Mouse (Mus musculus): ENCODE results near the gene Ackr3.

Gene Ackr3

GRCm38 (mm10) chr1:90231591-90232490, 28.1 kb downstream of the Ackr3 start:
- DNase-seq = no peak

- no peak for DNase-seq
These were observed 28.7 kb downstream of the Ackr3 start for GRCm38 (mm10) chr1:90232491-90232885.

- DNase-seq = peak; percentile 53
These were observed 30.9 kb downstream of the Ackr3 start for GRCm38 (mm10) chr1:90234620-90235054.

DNA sequence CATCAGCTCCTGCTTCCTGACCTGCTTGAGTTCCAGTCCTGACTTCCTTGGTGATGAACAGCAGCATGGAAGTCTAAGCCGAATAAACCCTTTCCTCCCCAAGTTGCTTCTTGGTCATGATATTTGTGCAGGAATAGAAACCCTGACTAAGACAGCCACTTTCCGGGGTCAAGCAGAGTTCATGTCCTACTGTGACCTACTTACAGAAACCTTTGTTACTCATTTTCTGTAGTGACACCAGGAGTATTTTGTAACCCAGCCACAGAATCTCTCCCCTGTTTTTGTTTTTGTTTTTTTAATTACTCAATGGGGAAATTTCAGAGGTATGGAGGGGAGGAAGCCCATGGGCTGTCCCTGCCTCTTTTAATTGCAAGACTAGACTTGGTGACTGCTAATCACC, 32.9 kb downstream of the Ackr3 start:
- no peak for DNase-seq

- no peak for DNase-seq
These were observed 34.5 kb downstream of the Ackr3 start for GRCm38 (mm10) chr1:90238095-90238888.

GRCm38 (mm10) chr1:90239336-90240225, 35.8 kb downstream of the Ackr3 start:
- no peak for DNase-seq

DNA sequence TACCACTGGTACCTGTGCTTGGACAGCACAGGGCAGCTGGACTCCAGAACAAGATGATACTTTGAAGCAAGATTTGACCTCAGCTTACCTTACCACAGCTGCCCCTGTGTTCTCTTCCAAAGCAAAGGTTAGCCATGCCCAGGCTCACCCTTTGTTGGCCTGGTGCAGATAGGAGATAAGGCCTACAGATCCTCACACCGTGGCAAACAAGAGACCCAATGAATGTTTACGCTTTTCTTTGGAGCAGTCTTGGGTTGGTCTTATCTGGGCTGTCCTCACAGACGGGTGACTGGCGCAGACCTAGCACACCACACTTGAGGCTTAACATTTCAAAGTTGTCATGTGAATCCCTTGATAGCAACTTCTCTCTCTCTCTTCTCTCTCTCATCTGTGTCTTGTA, 36.5 kb downstream of the Ackr3 start:
- DNase-seq = no peak

GRCm38 (mm10) chr1:90242444-90242989, 38.7 kb downstream of the Ackr3 start:
- no peak for DNase-seq

GRCm38 (mm10) chr1:90244537-90244936, 40.8 kb downstream of the Ackr3 start:
- no peak for DNase-seq

DNA sequence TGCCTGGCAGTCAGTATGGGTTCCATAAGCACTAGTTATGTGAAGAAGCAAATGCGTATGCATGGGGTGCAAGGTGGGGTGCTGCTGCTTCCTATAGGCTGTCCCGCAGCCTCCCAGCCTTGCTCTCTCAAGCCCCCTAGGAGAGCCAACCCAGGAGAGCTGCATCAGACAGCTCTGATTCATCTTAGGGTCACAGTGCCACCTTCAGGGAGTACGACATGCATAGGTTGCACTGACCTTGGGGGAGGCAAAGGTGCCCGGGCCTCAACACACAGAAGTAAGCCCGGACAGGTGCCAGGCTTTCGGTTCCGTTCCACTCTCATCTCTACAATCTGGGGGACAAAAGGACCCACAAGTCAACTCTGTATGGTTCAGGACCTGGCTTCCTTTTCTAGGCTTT, 41.8 kb downstream of the Ackr3 start:
- no peak for DNase-seq

GRCm38 (mm10) chr1:90246035-90246434, 42.3 kb downstream of the Ackr3 start:
- DNase-seq = no peak

- no peak for DNase-seq
These were observed 43.0 kb downstream of the Ackr3 start for GRCm38 (mm10) chr1:90246800-90247199.

DNA sequence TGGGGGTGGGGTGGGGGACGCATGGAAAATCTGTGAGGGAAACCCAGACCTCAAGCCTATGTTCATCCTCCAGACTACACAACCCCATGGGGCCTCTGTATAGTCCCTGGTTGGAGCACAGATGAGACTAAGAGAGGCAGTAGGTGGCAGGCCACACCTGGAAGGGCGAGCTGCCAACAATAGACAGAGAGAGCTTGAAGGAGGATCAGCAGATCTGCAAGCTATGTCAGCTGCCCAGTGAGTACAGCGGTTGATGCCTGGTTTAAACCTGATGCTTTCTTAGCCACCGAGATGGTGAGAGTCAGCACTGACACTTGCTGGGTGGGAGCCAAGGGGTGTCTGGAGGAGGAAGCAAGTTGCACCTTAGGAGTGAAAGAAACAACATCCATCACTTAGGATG, 43.5 kb downstream of the Ackr3 start:
- no peak for DNase-seq

GRCm38 (mm10) chr1:90247756-90248541, 44.2 kb downstream of the Ackr3 start:
- no peak for DNase-seq

DNA sequence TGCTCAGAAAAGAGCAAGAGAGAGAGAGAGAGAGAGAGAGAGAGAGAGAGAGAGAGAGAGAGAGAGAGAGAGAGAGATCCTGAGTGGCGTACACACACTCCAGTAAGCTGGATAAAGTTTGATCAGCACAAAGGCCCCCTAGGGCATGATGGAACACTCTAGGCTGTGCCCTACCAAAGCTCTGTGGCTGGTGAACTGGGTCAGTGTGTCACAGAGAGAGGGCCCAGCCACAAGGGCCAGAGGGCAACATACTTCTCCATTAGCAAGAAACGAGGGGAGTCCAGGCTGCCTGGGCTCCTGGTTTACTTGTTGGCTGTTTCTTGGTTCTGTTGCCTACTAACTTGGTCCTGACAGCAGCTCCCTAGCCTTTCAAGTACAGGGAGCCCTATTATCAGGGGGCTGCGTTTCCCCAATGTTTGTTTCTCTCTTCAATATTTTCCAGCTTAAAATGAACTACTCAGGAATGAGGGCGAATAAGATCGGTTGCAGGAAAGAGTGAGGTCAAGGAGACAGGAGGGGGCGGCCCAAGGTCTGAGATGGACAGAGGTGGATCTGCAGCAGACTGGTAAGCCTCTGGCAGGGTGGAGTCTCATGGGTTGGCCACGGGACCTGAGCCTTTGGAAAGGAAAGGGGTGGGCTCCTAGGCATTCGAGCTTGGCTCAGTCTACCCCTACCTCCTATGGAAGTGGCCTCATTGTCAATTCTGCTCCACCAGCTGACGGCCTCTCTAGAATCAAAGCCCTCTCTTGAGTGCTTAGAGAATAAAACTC, 45.4 kb downstream of the Ackr3 start:
- no peak for DNase-seq

- peak; percentile 43 for DNase-seq
These were observed 46.6 kb downstream of the Ackr3 start for GRCm38 (mm10) chr1:90250419-90250818.

GRCm38 (mm10) chr1:90251156-90251555, 47.4 kb downstream of the Ackr3 start:
- DNase-seq = no peak

GRCm38 (mm10) chr1:90253465-90253864, 49.7 kb downstream of the Ackr3 start:
- no peak for DNase-seq

GRCm38 (mm10) chr1:90258253-90258887, 54.6 kb downstream of the Ackr3 start:
- DNase-seq = no peak

Data from lung, postnatal 14 days (tissue).